Mouse (Mus musculus) embryonic fibroblast, embryonic 13.5 days (primary cell): ENCODE results near the gene Cdk15.

Experiments used
- CTCF ChIP-seq: IDR thresholded peaks from 2 replicates; pipeline ENCODE4 v1.5.1; 2011; ENCODE audit warnings: mild to moderate bottlenecking, control low read depth, low read length, moderate library complexity, borderline replicate concordance; ENCODE audit not compliant: insufficient read depth
- POLR2A ChIP-seq: IDR thresholded peaks from 2 replicates; pipeline ENCODE4 v1.6.1; 2011; ENCODE audit warnings: low read depth, mild to moderate bottlenecking, control low read depth, low read length, moderate library complexity

DNA sequence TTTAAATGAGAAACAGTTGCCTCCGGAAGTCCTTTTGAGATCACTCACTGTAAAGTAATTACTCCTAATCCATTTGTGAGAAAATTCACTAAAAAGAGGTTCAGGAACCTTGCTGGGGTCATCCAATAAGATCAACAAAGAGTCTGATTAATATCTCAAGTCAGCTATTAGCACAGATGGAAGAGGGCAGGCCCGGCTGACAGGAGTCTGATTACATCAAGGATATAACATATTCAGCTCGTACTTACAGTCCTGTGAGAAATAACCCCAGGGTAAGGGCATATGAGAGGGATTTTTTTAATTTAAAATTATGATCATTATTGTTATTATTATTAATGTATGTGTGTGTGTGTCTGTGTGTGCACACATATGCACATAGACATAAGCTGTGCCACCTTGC is 15.5 kb downstream of the Cdk15 start:
- TF ChIP-seq CTCF (no peak), POLR2A (no peak)
